20 mouse cellular contexts compared by ENCODE assay signal in genomic region chr10:89522481-89522880, GRCm38 (mm10). TPM values are rescaled to one million over a fixed set of nuclear protein-coding genes. Genes with fewer than 3 reads are reported as not detected.
DNase-seq lines count a peak whose midpoint lies in the region; ATAC-seq and TF ChIP-seq lines count a peak whose summit lies in the region.
"Had no signal": no experiment of that assay in that cellular context is flagged by ENCODE, and none has a peak within 500 bp of the region (broad histone marks: within the 10 kb centered on the region; RNA-seq: fewer than 3 reads in every experiment).

No protein-coding gene starts in this region.

- H3K36me3 ChIP-seq in heart, postnatal 0 days (replicated peaks; ENCODE audit: control insufficient read depth, insufficient read depth, low read length) = no peaks in the 10 kb centered on the region
- no peaks in the 10 kb centered on the region for H3K36me3 ChIP-seq in heart, embryonic 10.5 days
- H3K36me3 ChIP-seq in liver, embryonic 15.5 days (replicated peaks) = no peaks in the 10 kb centered on the region
- no peaks in the 10 kb centered on the region for H3K36me3 ChIP-seq in liver, embryonic 12.5 days
- H3K36me3 ChIP-seq in intestine, embryonic 16.5 days (ENCODE audit: control insufficient read depth, insufficient read depth, low read length) = no peaks in the 10 kb centered on the region
- H3K36me3 ChIP-seq: embryonic facial prominence, embryonic 10.5 days; neural tube, embryonic 12.5 days; stomach, embryonic 15.5 days had no signal

- no peak for TF ChIP-seq EP300 in heart, postnatal 0 days (IDR thresholded peaks at IDR 0.05; ENCODE audit: low read depth)

- H3K4me2 ChIP-seq in heart, postnatal 0 days (ENCODE audit: low read depth, low read length) = no peak overlapping the region
- H3K4me2 ChIP-seq in liver, embryonic 15.5 days = no peak overlapping the region
- H3K4me2 ChIP-seq in liver, embryonic 12.5 days = no peak overlapping the region
- H3K4me2 ChIP-seq in intestine, embryonic 16.5 days (ENCODE audit: low read depth, low read length) = no peak overlapping the region
- H3K4me2 ChIP-seq: forebrain, embryonic 13.5 days; neural tube, embryonic 12.5 days; stomach, embryonic 15.5 days had no signal

- H3K9ac ChIP-seq in heart, postnatal 0 days (replicated peaks; ENCODE audit: low read depth, low read length) = no peak overlapping the region
- H3K9ac ChIP-seq in liver, embryonic 15.5 days = no peak overlapping the region
- no peak overlapping the region for H3K9ac ChIP-seq in liver, embryonic 12.5 days
- no peak overlapping the region for H3K9ac ChIP-seq in intestine, embryonic 16.5 days (ENCODE audit: low read depth, low read length)
- H3K9ac ChIP-seq: forebrain, embryonic 13.5 days; neural tube, embryonic 12.5 days; stomach, embryonic 15.5 days had no signal

- no peaks in the 10 kb centered on the region for H3K9me3 ChIP-seq in heart, postnatal 0 days (replicated peaks; ENCODE audit: control insufficient read depth, low read length)
- H3K9me3 ChIP-seq in heart, embryonic 10.5 days = no peaks in the 10 kb centered on the region
- H3K9me3 ChIP-seq in liver, embryonic 15.5 days (replicated peaks) = no peaks in the 10 kb centered on the region
- no peaks in the 10 kb centered on the region for H3K9me3 ChIP-seq in liver, embryonic 12.5 days (replicated peaks)
- H3K9me3 ChIP-seq in intestine, embryonic 16.5 days (ENCODE audit: control insufficient read depth, low read length) = no peaks in the 10 kb centered on the region
- H3K9me3 ChIP-seq: embryonic facial prominence, embryonic 10.5 days; forebrain, embryonic 13.5 days; neural tube, embryonic 12.5 days; stomach, embryonic 15.5 days had no signal

- no peak overlapping the region for H3K4me3 ChIP-seq in heart, postnatal 0 days (ENCODE audit: low read depth, low read length)
- H3K4me3 ChIP-seq in heart, embryonic 10.5 days = no peak overlapping the region
- H3K4me3 ChIP-seq in liver, embryonic 15.5 days (replicated peaks) = no peak overlapping the region
- no peak overlapping the region for H3K4me3 ChIP-seq in liver, embryonic 12.5 days
- no peak overlapping the region for H3K4me3 ChIP-seq in intestine, embryonic 16.5 days (ENCODE audit: low read length)
- H3K4me3 ChIP-seq: embryonic facial prominence, embryonic 10.5 days; forebrain, embryonic 13.5 days; neural tube, embryonic 12.5 days; stomach, embryonic 15.5 days had no signal

- H3K4me1 ChIP-seq in heart, postnatal 0 days (ENCODE audit: control insufficient read depth, insufficient read depth) = peaks cover 10% of the 10 kb centered on the region; the same call in 1 of the 2 replicates
- H3K4me1 ChIP-seq in heart, embryonic 10.5 days = peaks cover 11% of the 10 kb centered on the region; the same call in 1 of the 2 replicates
- H3K4me1 ChIP-seq in liver, embryonic 15.5 days (replicated peaks) = 0 out of 2 replicates have a peak, but pooled peaks cover 10% of the 10 kb centered on the region
- peaks cover 6% of the 10 kb centered on the region for H3K4me1 ChIP-seq in liver, embryonic 12.5 days
- H3K4me1 ChIP-seq in intestine, embryonic 16.5 days (ENCODE audit: control insufficient read depth, insufficient read depth, low read length) = peaks cover 10% of the 10 kb centered on the region; the same call in 1 of the 2 replicates
- H3K4me1 ChIP-seq: embryonic facial prominence, embryonic 10.5 days; forebrain, embryonic 13.5 days; neural tube, embryonic 12.5 days; stomach, embryonic 15.5 days had no signal

- H3K27ac ChIP-seq in heart, postnatal 0 days (ENCODE audit: low read depth) = peak overlapping the region; percentile 52
- no peak overlapping the region for H3K27ac ChIP-seq in heart, embryonic 10.5 days
- H3K27ac ChIP-seq in liver, embryonic 15.5 days (replicated peaks) = no peak overlapping the region
- H3K27ac ChIP-seq in liver, embryonic 12.5 days = no peak overlapping the region
- H3K27ac ChIP-seq in intestine, embryonic 16.5 days (ENCODE audit: low read length) = peak overlapping the region; percentile 81
- H3K27ac ChIP-seq: embryonic facial prominence, embryonic 10.5 days; forebrain, embryonic 13.5 days; neural tube, embryonic 12.5 days; stomach, embryonic 15.5 days had no signal

- ATAC-seq in heart, postnatal 0 days (ENCODE audit: insufficient read depth, low read depth) = peak; percentile 45; the same call in 1 of the 2 replicates
- 0 out of 2 replicates have a peak, but pooled peaks have one; percentile 35 for ATAC-seq in liver, embryonic 15.5 days (ENCODE audit: insufficient read depth)
- ATAC-seq in liver, embryonic 12.5 days = no peak
- ATAC-seq in intestine, embryonic 16.5 days = peak; percentile 73
- ATAC-seq: forebrain, embryonic 13.5 days; inflammation-experienced regulatory T-cells, adult 6 months had no signal

- WGBS in heart, postnatal 0 days = 32% methylated on average over 7 of the region's 7 CpGs
- 66% methylated on average over 7 of the region's 7 CpGs for WGBS in heart, embryonic 10.5 days
- 58% methylated on average over 7 of the region's 7 CpGs for WGBS in liver, embryonic 15.5 days (ENCODE audit: insufficient replicate concordance)
- 67% methylated on average over 7 of the region's 7 CpGs for WGBS in liver, embryonic 12.5 days (ENCODE audit: insufficient replicate concordance)
- WGBS in intestine, embryonic 16.5 days = 69% methylated on average over 7 of the region's 7 CpGs

- no peaks in the 10 kb centered on the region for H3K27me3 ChIP-seq in heart, postnatal 0 days (ENCODE audit: control insufficient read depth, insufficient read depth, low read length)
- H3K27me3 ChIP-seq in heart, embryonic 10.5 days (ENCODE audit: insufficient read depth, poor library complexity, severe bottlenecking) = no peaks in the 10 kb centered on the region
- no peaks in the 10 kb centered on the region for H3K27me3 ChIP-seq in liver, embryonic 15.5 days
- H3K27me3 ChIP-seq in liver, embryonic 12.5 days (replicated peaks) = no peaks in the 10 kb centered on the region
- H3K27me3 ChIP-seq in intestine, embryonic 16.5 days (replicated peaks; ENCODE audit: control insufficient read depth, insufficient read depth, low read length) = no peaks in the 10 kb centered on the region
- H3K27me3 ChIP-seq: forebrain, embryonic 13.5 days; neural tube, embryonic 12.5 days; stomach, embryonic 15.5 days had no signal

- DNase-seq in heart, postnatal 0 days (ENCODE audit: low spot score) = peak; percentile 60
- no peak for DNase-seq in heart, embryonic 10.5 days (ENCODE audit: low spot score)
- peak; percentile 55 to 68 for DNase-seq in kidney, postnatal 36 days
- no peak for DNase-seq in adrenal gland, adult 8-10 months
- DNase-seq: adrenal gland, postnatal 36 days; cerebellum, adult 2 months; gastrocnemius, postnatal 36 days; lung, postnatal 36 days had no signal

- no peak for TF ChIP-seq CTCF in heart, postnatal 0 days (IDR thresholded peaks at IDR 0.05; ENCODE audit: low read depth)

RNA-seq across cellular contexts. Expression of gene Nr1h4, which starts 10.9 kb away (rescaled TPM):
- 0.73 and 1.4 TPM in 2 replicates for total RNA-seq in heart, postnatal 0 days (2014; rRNA removed; ENCODE audit: low replicate concordance)
- 1.3 and 1.6 TPM in 2 replicates for polyA plus RNA-seq in heart, postnatal 0 days (2015; fragmentation: Nextera tagmentation; extraction: Ambion mirVana)
- polyA plus RNA-seq in heart, embryonic 10.5 days (2016; fragmentation: Nextera tagmentation; extraction: Ambion mirVana) = 0.16 and 0.57 TPM in 2 replicates
- 5.4 and 6.2 TPM in 2 replicates for polyA plus RNA-seq in liver, embryonic 15.5 days (2015; fragmentation: Nextera tagmentation; extraction: Ambion mirVana)
- polyA plus RNA-seq in liver, embryonic 12.5 days (2016; fragmentation: Nextera tagmentation; extraction: Ambion mirVana) = 2.2 and 2.8 TPM in 2 replicates
- polyA plus RNA-seq in intestine, embryonic 16.5 days (2015; fragmentation: Nextera tagmentation; extraction: Ambion mirVana) = 84.0 and 108 TPM in 2 replicates
- total RNA-seq in adrenal gland, adult 8-10 months (2022) = 10 to 100 TPM; 26.7 to 38.1 (median 32.2) TPM
- total RNA-seq: ES-E14; gastrocnemius, postnatal 36 days; monocyte, adult 5-6 weeks had no signal
- polyA plus RNA-seq: embryonic facial prominence, embryonic 10.5 days; hindbrain, embryonic 11.5 days; inflammation-experienced regulatory T-cells, adult 6 months; limb, embryonic 11.5 days; neural tube, embryonic 12.5 days had no signal

Comparison
In these comparisons a context has a peak if more than half of its experiments do, and no peak if none do; other contexts are left out.
1. DNase-seq: peak in heart, postnatal 0 days (single experiment) and kidney, postnatal 36 days (2 of 2); none in heart, embryonic 10.5 days (single experiment) and adrenal gland, adult 8-10 months (single experiment).
2. H3K27ac ChIP-seq: peak in heart, postnatal 0 days (single experiment) and intestine, embryonic 16.5 days (single experiment); none in heart, embryonic 10.5 days (single experiment), liver, embryonic 15.5 days (single experiment) and liver, embryonic 12.5 days (single experiment).
3. RNA of gene Nr1h4, which starts 10.9 kb away (polyA plus RNA-seq): 84.0 to 108 TPM in intestine, embryonic 16.5 days; 5.4 to 6.2 TPM in liver, embryonic 15.5 days, 2.2 to 2.8 TPM in liver, embryonic 12.5 days, 1.3 to 1.6 TPM in heart, postnatal 0 days and 0.16 to 0.57 TPM in heart, embryonic 10.5 days; every median in the first group is over 10 times any median in the second.